Mouse (Mus musculus): ENCODE results near the gene Plac1. TPM values are rescaled to one million over a fixed set of nuclear protein-coding genes. Genes with fewer than 3 reads are reported as not detected.
"Not testable (repeated sequence)": the region's sequence is repeated elsewhere in the genome, so short reads cannot be mapped to it uniquely, and the experiment has no call there.

Plac1 gene
- 5.8 TPM in 2 replicates for polyA plus RNA-seq (2015; fragmentation: Nextera tagmentation; extraction: Ambion mirVana)

DNA sequence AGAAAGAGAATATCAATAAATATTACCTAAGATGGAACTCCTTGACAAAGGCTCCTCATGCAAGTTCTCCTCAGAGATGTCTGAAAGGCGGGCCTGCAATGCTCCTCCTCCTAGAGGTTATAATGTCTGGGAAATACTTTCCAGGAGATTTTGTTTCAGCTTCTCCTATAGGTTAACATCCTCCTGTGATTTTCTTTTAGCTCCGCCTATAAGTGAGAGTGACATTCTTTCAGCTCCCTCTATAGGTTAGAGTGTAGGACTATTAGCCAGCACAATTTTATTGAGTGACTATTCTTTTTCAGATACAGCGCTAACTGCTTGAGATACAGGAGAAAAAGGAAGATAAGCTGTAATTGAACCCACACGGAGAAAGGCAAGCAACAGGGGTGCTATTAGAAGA is at the start of gene Plac1:
Gene Plac1 (minus strand): TSS at position 101 of the 400 bp plus-strand sequence.
- no peak within 1 kb of the TSS for H3K27ac ChIP-seq
- WGBS: 64% methylated on average over 4 of the region's 4 CpGs

GRCm38 (mm10) chrX:53287924-53288323 is 48.0 kb upstream of the Plac1 start:
- Histone ChIP-seq H3K9ac (no peak overlapping the region), H3K36me3 (no peaks in the 10 kb centered on the region), H3K4me3 (no peak overlapping the region), H3K4me2 (no peak overlapping the region), H3K4me1 (replicated peaks) (no peaks in the 10 kb centered on the region), H3K27ac (peak overlapping the region; percentile 31; the same call in 1 of the 2 replicates), H3K27me3 (no peaks in the 10 kb centered on the region), H3K9me3 (replicated peaks) (no peaks in the 10 kb centered on the region)
- 54% methylated on average over 5 of the region's 5 CpGs for WGBS
- ATAC-seq (replicated peaks; ENCODE audit: insufficient number of reproducible peaks, insufficient read depth, low FRiP score, low read depth): no peak

More for the DNA sequence above, at the start of gene Plac1:
- Histone ChIP-seq H3K9me3 (replicated peaks) (no peaks in the 10 kb centered on the region), H3K4me1 (replicated peaks) (0 out of 2 replicates have a peak, but pooled peaks cover 2% of the 10 kb centered on the region), H3K36me3 (no peaks in the 10 kb centered on the region), H3K4me3 (no peak within 1 kb of the TSS), H3K9ac (no peak within 1 kb of the TSS), H3K27me3 (no peaks in the 10 kb centered on the region), H3K4me2 (no peak within 1 kb of the TSS)
- no peak for ATAC-seq (replicated peaks; ENCODE audit: insufficient number of reproducible peaks, insufficient read depth, low FRiP score, low read depth)

DNA sequence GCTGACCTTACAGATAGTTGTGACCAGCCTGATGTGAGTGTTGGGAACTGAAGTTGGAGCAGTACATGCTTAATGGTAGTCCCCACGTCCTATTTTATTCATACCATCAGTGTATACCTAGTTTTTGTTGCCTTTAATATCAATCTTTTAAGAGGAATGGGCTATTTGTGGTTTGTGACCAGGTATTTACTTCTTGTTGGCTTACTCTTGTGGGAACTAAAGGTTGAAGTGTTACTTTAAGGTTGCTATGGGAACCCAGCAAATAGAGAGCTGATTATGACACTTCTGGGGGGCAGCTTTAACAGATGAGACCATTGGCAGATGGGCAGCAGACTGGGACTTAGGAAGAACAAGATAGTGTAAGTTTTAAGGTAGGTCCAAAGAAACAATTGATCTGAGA is 33.2 kb upstream of the Plac1 start, which contains the start of gene Fam122c:
Gene Fam122c (plus strand): TSS at position 301 of the 400 bp plus-strand sequence.
- no peak within 1 kb of the TSS for H3K9ac ChIP-seq
- no peak for ATAC-seq (replicated peaks; ENCODE audit: insufficient number of reproducible peaks, insufficient read depth, low FRiP score, low read depth)
- no peaks in the 10 kb centered on the region for H3K9me3 ChIP-seq (replicated peaks)
- H3K4me3 ChIP-seq: no peak within 1 kb of the TSS
- H3K27me3 ChIP-seq: no peaks in the 10 kb centered on the region
- H3K27ac ChIP-seq: no peak within 1 kb of the TSS
- H3K4me2 ChIP-seq: no peak within 1 kb of the TSS
- WGBS: 36% methylated on average over 1 of the region's 1 CpGs
- no peaks in the 10 kb centered on the region for H3K4me1 ChIP-seq (replicated peaks)
- no peaks in the 10 kb centered on the region for H3K36me3 ChIP-seq

- not testable (repeated sequence) for H3K36me3 ChIP-seq; H3K4me3 ChIP-seq; H3K9me3 ChIP-seq (replicated peaks); H3K27me3 ChIP-seq; H3K9ac ChIP-seq; ATAC-seq (replicated peaks; ENCODE audit: insufficient number of reproducible peaks, insufficient read depth, low FRiP score, low read depth); H3K27ac ChIP-seq; H3K4me2 ChIP-seq; H3K4me1 ChIP-seq (replicated peaks)
- 67% methylated on average over 3 of the region's 3 CpGs for WGBS
These were observed 31.7 kb upstream of the Plac1 start for GRCm38 (mm10) chrX:53271628-53272027.

DNA sequence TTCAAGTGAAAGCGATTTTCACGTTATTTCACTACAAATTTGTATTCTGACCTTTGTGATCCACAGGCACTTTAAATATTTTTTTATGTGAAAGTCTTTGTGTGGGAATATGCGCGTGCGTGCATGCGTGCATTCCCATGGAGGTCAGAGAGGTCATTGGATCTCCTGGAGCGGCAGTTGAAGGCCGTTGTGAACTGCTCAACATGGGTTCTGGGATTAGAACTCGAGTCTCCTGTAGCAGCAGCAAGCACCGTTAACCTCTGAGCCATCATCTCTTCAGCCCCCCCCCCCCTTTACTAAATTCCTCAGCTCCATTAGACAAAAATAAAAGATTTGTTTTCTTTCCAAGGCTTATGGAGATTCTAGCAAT is 30.1 kb upstream of the Plac1 start:
- peaks cover 6% of the 10 kb centered on the region; the same call in 1 of the 2 replicates for H3K4me1 ChIP-seq (replicated peaks)
- 19% methylated on average over 10 of the region's 10 CpGs for WGBS
- peak overlapping the region; percentile 68 for H3K4me3 ChIP-seq
- no peaks in the 10 kb centered on the region for H3K27me3 ChIP-seq
- H3K9ac ChIP-seq: no peak overlapping the region
- no peaks in the 10 kb centered on the region for H3K36me3 ChIP-seq
- H3K27ac ChIP-seq: no peak overlapping the region
- ATAC-seq (replicated peaks; ENCODE audit: insufficient number of reproducible peaks, insufficient read depth, low FRiP score, low read depth): no peak
- peak overlapping the region; percentile 88 for H3K4me2 ChIP-seq
- no peaks in the 10 kb centered on the region for H3K9me3 ChIP-seq (replicated peaks)

DNA sequence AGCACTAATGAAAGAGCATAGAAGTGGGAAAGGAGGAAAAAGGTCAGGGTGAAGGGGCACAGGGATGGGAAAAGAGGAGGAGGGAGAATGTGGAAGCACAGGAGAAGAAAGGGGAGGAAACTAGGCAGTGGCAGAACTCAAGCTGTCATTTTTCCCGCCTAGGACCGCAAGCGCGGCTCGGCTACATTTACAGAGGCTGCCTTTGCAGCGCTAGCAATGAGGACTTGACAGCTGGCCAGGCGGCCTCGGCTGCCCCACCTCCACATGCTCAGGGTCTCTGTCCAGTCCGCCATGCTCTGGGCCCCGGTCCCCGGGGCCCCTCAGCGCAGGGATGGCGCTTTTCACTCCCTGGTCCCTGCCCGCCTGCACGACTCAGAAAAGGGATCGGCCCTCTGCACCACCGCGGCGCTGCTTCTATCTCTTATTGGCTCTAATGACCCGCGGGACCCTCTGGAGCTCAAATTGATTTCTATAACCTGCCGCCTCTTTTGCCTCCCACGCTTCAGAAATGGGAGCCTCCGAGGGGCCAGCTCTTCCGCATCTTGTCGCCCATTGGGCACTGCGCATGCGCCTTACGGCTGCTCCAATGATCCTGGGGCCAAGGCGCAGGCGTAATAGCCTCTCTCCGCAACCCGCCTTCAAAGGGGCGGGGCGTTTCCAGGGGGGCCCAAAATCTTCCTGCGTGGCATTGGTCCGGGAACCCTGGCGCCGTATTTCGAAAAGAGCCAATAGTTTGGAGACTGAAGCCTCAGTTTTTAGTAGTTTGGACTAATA is 29.6 kb upstream of the Plac1 start, which contains the start of gene Fam122b:
Gene Fam122b (minus strand): TSS at position 517 of the 774 bp plus-strand sequence.
- ATAC-seq (replicated peaks; ENCODE audit: insufficient number of reproducible peaks, insufficient read depth, low FRiP score, low read depth): peak; percentile 80
- Histone ChIP-seq H3K36me3 (no peaks in the 10 kb centered on the region), H3K27me3 (no peaks in the 10 kb centered on the region), H3K27ac (peak within 1 kb of the TSS; percentile 81), H3K4me3 (peak within 1 kb of the TSS; percentile 68), H3K9ac (peak within 1 kb of the TSS; percentile 56), H3K4me2 (peak within 1 kb of the TSS; percentile 88), H3K4me1 (replicated peaks) (peaks cover 6% of the 10 kb centered on the region; the same call in 1 of the 2 replicates), H3K9me3 (replicated peaks) (no peaks in the 10 kb centered on the region)
- WGBS: 8% methylated on average over 39 of the region's 40 CpGs

- no peaks in the 10 kb centered on the region for H3K36me3 ChIP-seq
- no peaks in the 10 kb centered on the region for H3K9me3 ChIP-seq (replicated peaks)
- peak; percentile 83 for ATAC-seq (replicated peaks; ENCODE audit: insufficient number of reproducible peaks, insufficient read depth, low FRiP score, low read depth)
- H3K27me3 ChIP-seq: no peaks in the 10 kb centered on the region
- peak overlapping the region; percentile 68 for H3K4me3 ChIP-seq
- H3K4me2 ChIP-seq: peak overlapping the region; percentile 88
- WGBS: 25% methylated on average over 10 of the region's 10 CpGs
- peak overlapping the region; percentile 56 for H3K9ac ChIP-seq
- peaks cover 6% of the 10 kb centered on the region; the same call in 1 of the 2 replicates for H3K4me1 ChIP-seq (replicated peaks)
- H3K27ac ChIP-seq: peak overlapping the region; percentile 81
These were observed 28.9 kb upstream of the Plac1 start for GRCm38 (mm10) chrX:53268856-53269255.

GRCm38 (mm10) chrX:53266186-53266585 is 26.3 kb upstream of the Plac1 start:
- Histone ChIP-seq H3K9ac (no peak overlapping the region), H3K27me3 (no peaks in the 10 kb centered on the region), H3K4me3 (no peak overlapping the region), H3K4me2 (peak overlapping the region; percentile 29), H3K4me1 (replicated peaks) (peaks cover 6% of the 10 kb centered on the region; the same call in 1 of the 2 replicates), H3K9me3 (replicated peaks) (no peaks in the 10 kb centered on the region), H3K27ac (0 out of 2 replicates have a peak overlapping the region, but pooled peaks have one; percentile 66), H3K36me3 (no peaks in the 10 kb centered on the region)
- ATAC-seq (replicated peaks; ENCODE audit: insufficient number of reproducible peaks, insufficient read depth, low FRiP score, low read depth): no peak
- WGBS: 34% methylated on average over 9 of the region's 9 CpGs

DNA sequence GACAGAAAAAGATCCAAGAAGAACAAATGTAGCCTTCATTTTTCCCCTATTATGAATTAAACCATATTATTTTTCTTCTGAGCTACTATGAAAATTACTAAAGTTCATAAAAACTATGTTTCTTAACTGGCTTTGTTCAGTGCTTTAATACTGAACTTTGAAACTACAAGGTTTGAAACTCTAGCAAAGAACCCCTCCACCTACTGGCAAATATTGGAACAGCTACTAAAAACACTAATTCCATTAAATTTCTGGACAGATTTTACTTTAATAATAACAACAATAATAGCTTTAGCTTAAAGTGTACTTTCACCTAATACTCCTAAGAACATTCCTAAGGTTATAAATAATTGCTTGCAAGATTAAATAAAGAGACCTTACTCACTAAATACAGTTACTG is 15.3 kb upstream of the Plac1 start:
- ATAC-seq (replicated peaks; ENCODE audit: insufficient number of reproducible peaks, insufficient read depth, low FRiP score, low read depth): no peak
- H3K4me2 ChIP-seq: no peak overlapping the region
- no peak overlapping the region for H3K27ac ChIP-seq
- no peak overlapping the region for H3K4me3 ChIP-seq
- no peak overlapping the region for H3K9ac ChIP-seq
- H3K4me1 ChIP-seq (replicated peaks): no peaks in the 10 kb centered on the region
- H3K36me3 ChIP-seq: peaks cover 11% of the 10 kb centered on the region; the same call in 1 of the 2 replicates
- H3K9me3 ChIP-seq (replicated peaks): no peaks in the 10 kb centered on the region
- H3K27me3 ChIP-seq: no peaks in the 10 kb centered on the region

DNA sequence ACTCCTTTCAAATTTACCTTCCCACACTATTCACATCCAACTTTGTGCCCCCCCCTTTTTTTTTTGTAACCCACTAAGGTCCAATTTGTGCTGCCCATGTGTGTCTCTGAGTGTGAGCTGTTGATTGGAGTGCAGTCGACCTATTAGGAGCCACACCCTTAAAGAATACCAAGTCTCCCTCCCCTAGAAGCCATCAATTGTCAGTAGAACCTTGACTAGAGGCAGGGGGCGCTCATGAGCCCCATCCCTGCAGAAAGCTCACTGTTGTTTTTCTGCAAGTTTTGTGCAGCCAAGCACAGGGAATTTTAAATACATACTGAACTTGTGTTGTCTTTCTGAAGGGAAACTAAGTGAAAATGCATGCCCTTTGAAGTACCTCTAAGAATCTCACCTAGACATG is 1.9 kb downstream of the Plac1 start:
- H3K4me1 ChIP-seq (replicated peaks): 0 out of 2 replicates have a peak, but pooled peaks cover 4% of the 10 kb centered on the region
- WGBS: 10% methylated on average over 2 of the region's 2 CpGs
- H3K4me2 ChIP-seq: no peak overlapping the region

DNA sequence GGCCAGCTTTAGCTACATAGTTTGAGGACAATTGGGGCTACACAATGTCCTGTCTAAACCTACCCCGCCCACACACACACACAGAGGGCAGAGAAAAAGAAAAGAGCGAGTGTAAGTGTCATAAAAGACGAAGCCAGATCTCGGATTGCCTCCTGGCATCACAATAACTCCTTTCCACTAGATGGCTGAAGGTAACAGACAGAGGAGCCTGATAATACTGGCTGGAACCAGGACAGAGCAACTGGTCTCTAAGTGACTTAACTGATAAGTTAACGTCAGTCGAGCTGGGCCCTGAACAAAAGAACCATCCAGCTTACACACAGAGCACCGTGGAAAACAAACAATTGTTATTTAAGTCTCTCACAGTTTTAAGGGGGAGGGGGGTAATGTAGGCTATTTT is 3.5 kb downstream of the Plac1 start:
- ATAC-seq (replicated peaks; ENCODE audit: insufficient number of reproducible peaks, insufficient read depth, low FRiP score, low read depth): no peak
- Histone ChIP-seq H3K27ac (no peak overlapping the region), H3K9ac (no peak overlapping the region), H3K36me3 (no peaks in the 10 kb centered on the region), H3K27me3 (no peaks in the 10 kb centered on the region), H3K4me1 (replicated peaks) (0 out of 2 replicates have a peak, but pooled peaks cover 4% of the 10 kb centered on the region), H3K9me3 (replicated peaks) (no peaks in the 10 kb centered on the region), H3K4me3 (no peak overlapping the region), H3K4me2 (no peak overlapping the region)
- 43% methylated on average over 7 of the region's 7 CpGs for WGBS

More for the DNA sequence above, 1.9 kb downstream of the Plac1 start:
- H3K9ac ChIP-seq: no peak overlapping the region
- no peaks in the 10 kb centered on the region for H3K36me3 ChIP-seq
- no peak overlapping the region for H3K4me3 ChIP-seq
- ATAC-seq (replicated peaks; ENCODE audit: insufficient number of reproducible peaks, insufficient read depth, low FRiP score, low read depth): no peak
- no peak overlapping the region for H3K27ac ChIP-seq
- H3K27me3 ChIP-seq: no peaks in the 10 kb centered on the region
- H3K9me3 ChIP-seq (replicated peaks): no peaks in the 10 kb centered on the region
